Mouse (Mus musculus): ENCODE measurements around the gene H60c.
"Not testable (repeated sequence)": the region's sequence is repeated elsewhere in the genome, so short reads cannot be mapped to it uniquely, and the experiment has no call there.

Gene H60c

GRCm38 (mm10) chr10:3267671-3268070 lies at the start of gene H60c:
Gene H60c (minus strand): TSS chr10:3267771.
- DNase-seq: no peak

GRCm38 (mm10) chr10:3308821-3309206 lies 41.2 kb upstream of the H60c start:
- DNase-seq: no peak

GRCm38 (mm10) chr10:3308180-3308820 lies 40.7 kb upstream of the H60c start:
- peak; percentile 34 for DNase-seq

- DNase-seq: peak; percentile 75
Observed at GRCm38 (mm10) chr10:3307752-3308151, 40.2 kb upstream of the H60c start.

GRCm38 (mm10) chr10:3293969-3294368 lies 26.4 kb upstream of the H60c start:
- no peak for DNase-seq

- DNase-seq: peak; percentile 9
Observed at GRCm38 (mm10) chr10:3281047-3281446, 13.5 kb upstream of the H60c start.

- DNase-seq: no peak
Observed at GRCm38 (mm10) chr10:3274065-3274464, 6.5 kb upstream of the H60c start.

GRCm38 (mm10) chr10:3271036-3271435 lies 3.5 kb upstream of the H60c start:
- DNase-seq: peak; percentile 9

GRCm38 (mm10) chr10:3266729-3267128 lies 842 bp downstream of the H60c start:
- DNase-seq: no peak

GRCm38 (mm10) chr10:3262784-3263183 lies 4.8 kb downstream of the H60c start:
- DNase-seq: no peak

GRCm38 (mm10) chr10:3257391-3257790 lies 10.2 kb downstream of the H60c start:
- no peak for DNase-seq

GRCm38 (mm10) chr10:3238436-3238835 lies 29.1 kb downstream of the H60c start:
- DNase-seq: not testable (repeated sequence)

- no peak for DNase-seq
Observed at GRCm38 (mm10) chr10:3236638-3237270, 30.8 kb downstream of the H60c start.

- peak; percentile 11 for DNase-seq
Observed at GRCm38 (mm10) chr10:3228447-3229195, 39.0 kb downstream of the H60c start.

All from kidney, adult 9 months (tissue).